Mouse (Mus musculus): ENCODE measurements at regions not wholly inside any gene's neighbourhood (a gene's known extent, or its start where the extent isn't known, plus 50 kb on each side); places are given as distances from the start of the nearest gene placed in this dataset.

GRCm38 (mm10) chr7:136547837-136548236, 346.6 kb upstream of the Mgmt start:
- Histone ChIP-seq H3K27me3 (ENCODE audit: insufficient read depth, low read length) (no peaks in the 10 kb centered on the region), H3K4me2 (ENCODE audit: low read depth, low read length) (no peak overlapping the region), H3K9ac (replicated peaks; ENCODE audit: low read length) (no peak overlapping the region), H3K36me3 (ENCODE audit: insufficient read depth, low read length) (no peaks in the 10 kb centered on the region), H3K27ac (no peak overlapping the region), H3K9me3 (ENCODE audit: low read length) (no peaks in the 10 kb centered on the region), H3K4me1 (ENCODE audit: insufficient read depth, low read length) (no peaks in the 10 kb centered on the region), H3K4me3 (ENCODE audit: low read length) (no peak overlapping the region)
- 42% methylated on average over 3 of the region's 3 CpGs for WGBS
- DNase-seq (ENCODE audit: low spot score): no peak
- no peak for ATAC-seq
- no peak for TF ChIP-seq CTCF (IDR thresholded peaks at IDR 0.05; ENCODE audit: low read depth)

DNA sequence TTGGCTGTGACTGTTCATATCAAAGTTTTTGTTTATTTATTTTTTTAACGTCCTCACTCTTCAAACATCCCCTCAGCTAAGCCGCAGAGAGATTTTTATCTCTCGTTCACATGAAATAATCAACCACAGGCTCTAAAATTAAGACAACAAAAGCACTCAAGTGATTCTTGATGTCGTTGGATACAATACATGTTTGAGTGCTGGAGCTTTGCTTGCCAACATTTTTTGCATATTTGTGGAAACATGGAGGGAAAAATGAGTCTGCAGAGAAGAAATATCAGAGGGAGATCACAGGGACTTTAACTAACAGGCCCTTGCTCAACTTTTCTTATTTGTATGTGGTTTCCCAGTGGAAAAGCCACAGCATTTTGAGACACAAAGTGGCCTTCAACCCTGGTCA, 338.0 kb upstream of the Mgmt start:
- no peak overlapping the region for H3K4me3 ChIP-seq (ENCODE audit: low read length)
- no peak for TF ChIP-seq CTCF (IDR thresholded peaks at IDR 0.05; ENCODE audit: low read depth)
- H3K9me3 ChIP-seq (ENCODE audit: low read length): no peaks in the 10 kb centered on the region
- DNase-seq (ENCODE audit: low spot score) (no peak), ATAC-seq (no peak)
- no peak overlapping the region for H3K4me2 ChIP-seq (ENCODE audit: low read depth, low read length)
- no peak overlapping the region for H3K27ac ChIP-seq
- no peaks in the 10 kb centered on the region for H3K4me1 ChIP-seq (ENCODE audit: insufficient read depth, low read length)
- H3K9ac ChIP-seq (replicated peaks; ENCODE audit: low read length): no peak overlapping the region
- 56% methylated on average over 4 of the region's 4 CpGs for WGBS
- no peaks in the 10 kb centered on the region for H3K27me3 ChIP-seq (ENCODE audit: insufficient read depth, low read length)
- no peaks in the 10 kb centered on the region for H3K36me3 ChIP-seq (ENCODE audit: insufficient read depth, low read length)

DNA sequence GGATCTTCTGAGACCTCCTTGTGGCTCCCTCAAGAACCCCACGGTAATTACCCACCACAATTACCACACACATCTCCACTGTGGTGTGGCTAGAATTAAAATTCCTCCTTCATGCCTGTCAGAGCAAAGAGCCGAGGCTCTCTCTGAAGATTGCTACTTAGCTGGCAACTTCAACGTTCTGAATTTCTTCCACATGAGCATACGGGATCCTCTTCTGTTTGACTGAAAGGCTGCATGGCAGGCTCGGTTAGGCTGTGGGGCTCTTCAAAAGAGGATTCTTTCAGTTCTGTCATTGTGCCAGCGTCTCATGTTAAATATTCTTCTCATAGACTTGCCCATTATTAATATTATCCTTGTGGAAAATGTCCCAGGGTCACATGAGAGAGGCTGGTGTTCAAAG, 334.9 kb upstream of the Mgmt start:
- no peak overlapping the region for H3K4me2 ChIP-seq (ENCODE audit: low read depth, low read length)
- DNase-seq (ENCODE audit: low spot score) (no peak), ATAC-seq (no peak)
- 55% methylated on average over 6 of the region's 6 CpGs for WGBS
- H3K27ac ChIP-seq: no peak overlapping the region
- no peak overlapping the region for H3K4me3 ChIP-seq (ENCODE audit: low read length)
- TF ChIP-seq CTCF (IDR thresholded peaks at IDR 0.05; ENCODE audit: low read depth): no peak
- no peaks in the 10 kb centered on the region for H3K36me3 ChIP-seq (ENCODE audit: insufficient read depth, low read length)
- H3K9ac ChIP-seq (replicated peaks; ENCODE audit: low read length): no peak overlapping the region
- H3K4me1 ChIP-seq (ENCODE audit: insufficient read depth, low read length): no peaks in the 10 kb centered on the region
- no peaks in the 10 kb centered on the region for H3K27me3 ChIP-seq (ENCODE audit: insufficient read depth, low read length)
- no peaks in the 10 kb centered on the region for H3K9me3 ChIP-seq (ENCODE audit: low read length)

- WGBS: 51% methylated on average over 7 of the region's 7 CpGs
- Histone ChIP-seq H3K4me1 (ENCODE audit: insufficient read depth, low read length) (no peaks in the 10 kb centered on the region), H3K4me2 (ENCODE audit: low read depth, low read length) (no peak overlapping the region), H3K4me3 (ENCODE audit: low read length) (no peak overlapping the region), H3K27me3 (ENCODE audit: insufficient read depth, low read length) (no peaks in the 10 kb centered on the region), H3K36me3 (ENCODE audit: insufficient read depth, low read length) (no peaks in the 10 kb centered on the region), H3K9ac (replicated peaks; ENCODE audit: low read length) (no peak overlapping the region), H3K27ac (no peak overlapping the region), H3K9me3 (ENCODE audit: low read length) (no peaks in the 10 kb centered on the region)
- TF ChIP-seq CTCF (IDR thresholded peaks at IDR 0.05; ENCODE audit: low read depth): no peak
- ATAC-seq (no peak), DNase-seq (ENCODE audit: low spot score) (no peak)
These were observed 323.5 kb upstream of the Mgmt start for GRCm38 (mm10) chr7:136570911-136571310.

- ATAC-seq: no peak
- no peak for TF ChIP-seq CTCF (IDR thresholded peaks at IDR 0.05; ENCODE audit: low read depth)
These were observed 312.5 kb upstream of the Mgmt start for GRCm38 (mm10) chr7:136581896-136582295.

GRCm38 (mm10) chr7:136584361-136584760, 310.1 kb upstream of the Mgmt start:
- Histone ChIP-seq H3K4me3 (ENCODE audit: low read length) (no peak overlapping the region), H3K9me3 (ENCODE audit: low read length) (no peaks in the 10 kb centered on the region), H3K36me3 (ENCODE audit: insufficient read depth, low read length) (no peaks in the 10 kb centered on the region), H3K4me1 (ENCODE audit: insufficient read depth, low read length) (0 out of 2 replicates have a peak, but pooled peaks cover 3% of the 10 kb centered on the region), H3K4me2 (ENCODE audit: low read depth, low read length) (peak overlapping the region; percentile 42), H3K9ac (replicated peaks; ENCODE audit: low read length) (0 out of 2 replicates have a peak overlapping the region, but pooled peaks have one; percentile 13), H3K27me3 (ENCODE audit: insufficient read depth, low read length) (no peaks in the 10 kb centered on the region; the same call in none of the 2 replicates), H3K27ac (peak overlapping the region; percentile 36; the same call in 1 of the 2 replicates)
- no peak for ATAC-seq
- peak; percentile 34 for DNase-seq (ENCODE audit: low spot score)
- 59% methylated on average over 17 of the region's 17 CpGs for WGBS
- TF ChIP-seq CTCF (IDR thresholded peaks at IDR 0.05; ENCODE audit: low read depth): no peak

More at GRCm38 (mm10) chr7:136581896-136582295, 312.5 kb upstream of the Mgmt start:
- Histone ChIP-seq H3K27me3 (ENCODE audit: insufficient read depth, low read length) (no peaks in the 10 kb centered on the region; the same call in none of the 2 replicates), H3K36me3 (ENCODE audit: insufficient read depth, low read length) (no peaks in the 10 kb centered on the region), H3K4me1 (ENCODE audit: insufficient read depth, low read length) (0 out of 2 replicates have a peak, but pooled peaks cover 3% of the 10 kb centered on the region), H3K27ac (no peak overlapping the region), H3K4me3 (ENCODE audit: low read length) (no peak overlapping the region), H3K9ac (replicated peaks; ENCODE audit: low read length) (no peak overlapping the region), H3K9me3 (ENCODE audit: low read length) (no peaks in the 10 kb centered on the region), H3K4me2 (ENCODE audit: low read depth, low read length) (no peak overlapping the region)
- DNase-seq (ENCODE audit: low spot score): no peak
- WGBS: 47% methylated on average over 12 of the region's 12 CpGs

GRCm38 (mm10) chr7:136588491-136588890, 305.9 kb upstream of the Mgmt start:
- no peaks in the 10 kb centered on the region for H3K9me3 ChIP-seq (ENCODE audit: low read length)
- 60% methylated on average over 6 of the region's 6 CpGs for WGBS
- no peak for ATAC-seq
- H3K4me2 ChIP-seq (ENCODE audit: low read depth, low read length): no peak overlapping the region
- no peak for TF ChIP-seq CTCF (IDR thresholded peaks at IDR 0.05; ENCODE audit: low read depth)
- no peaks in the 10 kb centered on the region for H3K36me3 ChIP-seq (ENCODE audit: insufficient read depth, low read length)
- H3K27me3 ChIP-seq (ENCODE audit: insufficient read depth, low read length): no peaks in the 10 kb centered on the region
- 0 out of 2 replicates have a peak, but pooled peaks cover 3% of the 10 kb centered on the region for H3K4me1 ChIP-seq (ENCODE audit: insufficient read depth, low read length)
- no peak for DNase-seq (ENCODE audit: low spot score)
- no peak overlapping the region for H3K4me3 ChIP-seq (ENCODE audit: low read length)
- no peak overlapping the region for H3K27ac ChIP-seq
- no peak overlapping the region for H3K9ac ChIP-seq (replicated peaks; ENCODE audit: low read length)

All from hindbrain, postnatal 0 days (tissue).